Mouse (Mus musculus) inflammation-experienced regulatory T-cells (primary cell): ENCODE measurements around the gene Klhl23. TPM values are rescaled to one million over a fixed set of nuclear protein-coding genes. Genes with fewer than 3 reads are reported as not detected.

ENCODE experiments used
- polyA plus RNA-seq, 2 experiments: library from polyadenylated mRNA; unstranded; fragments of 100-300 nt; shearing (Covaris generic); gene quantifications; one replicate each; pipeline ENCODE4 v1.2.1; 2017

Gene Klhl23
- under 1 TPM in 1 of 2 experiments, not detected in 1; 0.45 TPM for polyA plus RNA-seq

DNA sequence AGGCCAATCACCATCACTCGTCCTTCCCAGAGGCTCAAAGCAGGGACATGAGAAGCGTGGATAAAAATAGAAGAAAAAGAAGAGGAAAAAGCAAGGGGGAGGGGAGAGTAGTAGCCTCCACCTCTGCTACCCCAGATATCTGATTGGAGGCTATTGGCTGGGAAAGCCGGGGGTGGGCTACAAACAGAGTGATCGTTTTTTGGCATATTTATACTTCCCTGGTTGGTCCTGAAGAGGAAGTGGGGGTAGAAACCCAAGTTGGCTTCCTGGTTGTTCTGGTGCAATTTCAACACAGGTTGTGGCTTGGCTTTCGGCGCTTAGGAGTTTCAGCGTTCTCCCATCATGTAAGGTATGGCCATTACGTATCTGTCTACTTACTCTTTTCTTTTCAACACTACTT, at the start of gene Klhl23:
Gene Klhl23, plus strand, starts transcription at position 234 of the 400 bp plus-strand sequence.

GRCm38 (mm10) chr2:69789429-69790069, 32.2 kb upstream of the Klhl23 start, which contains the start of the genes Ccdc173 and Phospho2:
TSS of gene Ccdc173 (minus strand) at chr2:69789575.
TSS of gene Phospho2 (plus strand) at chr2:69789623.

GRCm38 (mm10) chr2:69861485-69862091, 39.8 kb downstream of the Klhl23 start, which contains the start of gene Ssb:
TSS of gene Ssb (plus strand) at chr2:69861562.

DNA sequence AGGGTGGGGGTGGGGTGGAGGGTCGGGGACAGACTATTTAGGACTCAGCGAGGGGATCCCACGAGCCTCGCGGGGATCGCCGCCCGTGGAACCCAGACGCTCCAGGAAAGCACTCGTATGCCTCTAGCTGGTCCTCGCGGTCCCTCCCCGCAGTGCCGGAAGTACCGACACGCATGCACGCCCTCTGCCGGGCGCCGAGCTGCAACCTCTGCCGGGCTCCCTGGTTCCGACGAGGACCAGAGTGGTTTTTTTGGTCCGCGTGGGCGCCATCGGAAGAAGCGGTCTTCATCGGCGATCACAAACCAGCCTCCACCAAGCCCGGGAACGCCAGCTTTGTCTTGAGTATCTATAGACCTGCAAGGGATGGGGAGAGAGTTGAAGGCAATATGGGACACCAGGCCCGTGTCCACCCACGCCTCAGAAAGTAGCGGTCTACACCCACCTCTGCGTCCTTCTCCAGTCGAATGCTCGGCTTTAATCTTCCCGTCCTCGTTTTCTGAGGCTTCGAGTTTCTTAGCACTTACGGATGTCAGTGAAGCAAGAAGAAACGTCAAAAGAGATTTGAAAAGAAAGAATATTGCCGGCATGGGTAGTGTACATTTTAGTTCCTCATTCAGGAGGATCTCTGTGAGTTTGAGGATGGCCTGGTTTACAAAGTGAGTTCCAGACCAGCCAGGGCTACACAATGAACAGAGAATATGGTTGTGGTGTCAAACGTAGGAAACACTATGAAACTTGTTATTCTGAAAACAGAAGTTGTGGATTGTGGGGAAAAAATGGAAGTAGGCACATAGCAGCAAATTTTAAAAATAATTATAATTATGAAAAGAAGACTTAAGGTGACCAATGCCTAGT, 63.9 kb downstream of the Klhl23 start, which contains the start of gene Mettl5:
Gene Mettl5, minus strand, starts transcription at position 165 of the 855 bp plus-strand sequence.

Other genes with a start within 250 kb of the Klhl23 start
- under 1 TPM; 0.48 to 0.51 TPM for gene Lrp2, start 235.9 kb upstream of the Klhl23 start, polyA plus RNA-seq
- gene Bbs5, start 174.8 kb upstream of the Klhl23 start, polyA plus RNA-seq = 1 to 10 TPM in 1 of 2 experiments, under 1 TPM in 1; 0.54 to 4.5 TPM
- under 1 TPM in 1 of 2 experiments, not detected in 1; 0.06 TPM for gene Klhl41, start 151.8 kb upstream of the Klhl23 start, polyA plus RNA-seq
- 10 to 100 TPM in 1 of 2 experiments, 1 to 10 TPM in 1; 9.8 to 14.3 TPM for gene Fastkd1, start 108.4 kb upstream of the Klhl23 start, polyA plus RNA-seq
- 100 to 1,000 TPM; 183 to 197 TPM for gene Ppig, start 99.4 kb upstream of the Klhl23 start, polyA plus RNA-seq
- gene Ccdc173, start 32.4 kb upstream of the Klhl23 start, polyA plus RNA-seq = 1 to 10 TPM; 3.9 to 4.2 TPM
- gene Phospho2, start 32.3 kb upstream of the Klhl23 start, polyA plus RNA-seq = 10 to 100 TPM; 43.5 to 44.2 TPM
- gene Ssb, start 39.6 kb downstream of the Klhl23 start, polyA plus RNA-seq = 100 to 1,000 TPM; 346 to 364 TPM
- gene Mettl5, start 63.7 kb downstream of the Klhl23 start, polyA plus RNA-seq = 10 to 100 TPM; 28.1 to 32.3 TPM
- gene Ubr3, start 75.3 kb downstream of the Klhl23 start, polyA plus RNA-seq = 10 to 100 TPM; 19.5 to 24.8 TPM
- 10 to 100 TPM in 1 of 2 experiments, 1 to 10 TPM in 1; 9.3 to 22.8 TPM for gene Myo3b, start 217.2 kb downstream of the Klhl23 start, polyA plus RNA-seq